Mouse (Mus musculus): ENCODE measurements around the gene Npas1. TPM values are rescaled to one million over a fixed set of nuclear protein-coding genes. Genes with fewer than 3 reads are reported as not detected.

The Npas1 gene
- total RNA-seq, 2 experiments from 2014 or later = 9.9 to 10.0 TPM

GRCm38 (mm10) chr7:16474445-16474844 is 3.1 kb downstream of the Npas1 start:
- DNase-seq (ENCODE audit: low spot score in 2 of 2) = no peak
- intact Hi-C loops (cut with DNase I) = no loop called here

GRCm38 (mm10) chr7:16473847-16474246 is 3.7 kb downstream of the Npas1 start:
- intact Hi-C loops (cut with DNase I) = no loop called here
- no peak for DNase-seq (ENCODE audit: low spot score in 2 of 2)

GRCm38 (mm10) chr7:16472116-16472709 is 5.3 kb downstream of the Npas1 start:
- intact Hi-C loops (cut with DNase I) = no loop called here
- DNase-seq (ENCODE audit: low spot score in 2 of 2) = no peak

GRCm38 (mm10) chr7:16471549-16471948 is 6.0 kb downstream of the Npas1 start:
- intact Hi-C loops (cut with DNase I) = no loop called here
- DNase-seq (ENCODE audit: low spot score in 2 of 2) = no peak

- intact Hi-C loops (cut with DNase I) = no loop called here
- DNase-seq (ENCODE audit: low spot score in 2 of 2) = no peak
Observed at GRCm38 (mm10) chr7:16468115-16468514, 9.4 kb downstream of the Npas1 start.

- intact Hi-C loops (cut with DNase I) = no loop called here
- no peak for DNase-seq (ENCODE audit: low spot score in 2 of 2)
Observed at GRCm38 (mm10) chr7:16466565-16466964, 11.0 kb downstream of the Npas1 start.

- no peak for DNase-seq (ENCODE audit: low spot score in 2 of 2)
- intact Hi-C loops (cut with DNase I) = loop anchor here (2.0 kb wide), 1 partner anchor 153 kb away; no protein-coding TSS in a partner anchor
Observed at GRCm38 (mm10) chr7:16465568-16465967, 12.0 kb downstream of the Npas1 start.

- peak; percentile 56 to 62 for DNase-seq (ENCODE audit: low spot score in 2 of 2)
- intact Hi-C loops (cut with DNase I) = loop anchor here (2.0 kb wide), 1 partner anchor 154 kb away; no protein-coding TSS in a partner anchor
Observed at GRCm38 (mm10) chr7:16465160-16465559, 12.4 kb downstream of the Npas1 start.

GRCm38 (mm10) chr7:16463214-16463613 is 14.3 kb downstream of the Npas1 start:
- intact Hi-C loops (cut with DNase I) = loop anchor here (1.0 kb wide), 1 partner anchor 67 kb away; no protein-coding TSS in a partner anchor
- peak; percentile 76 for DNase-seq (ENCODE audit: low spot score in 2 of 2)

GRCm38 (mm10) chr7:16461705-16462104 is 15.8 kb downstream of the Npas1 start:
- no peak for DNase-seq (ENCODE audit: low spot score in 2 of 2)
- intact Hi-C loops (cut with DNase I) = no loop called here

- intact Hi-C loops (cut with DNase I) = no loop called here
- no peak for DNase-seq (ENCODE audit: low spot score in 2 of 2)
Observed at GRCm38 (mm10) chr7:16461151-16461550, 16.4 kb downstream of the Npas1 start.

GRCm38 (mm10) chr7:16460566-16460965 is 17.0 kb downstream of the Npas1 start:
- no peak for DNase-seq (ENCODE audit: low spot score in 2 of 2)
- intact Hi-C loops (cut with DNase I) = no loop called here

GRCm38 (mm10) chr7:16456289-16456688 is 21.2 kb downstream of the Npas1 start:
- no peak for DNase-seq (ENCODE audit: low spot score in 2 of 2)
- intact Hi-C loops (cut with DNase I) = loop anchor here (10.0 kb wide), 1 partner anchor 161 kb away; no protein-coding TSS in a partner anchor

- no peak for DNase-seq (ENCODE audit: low spot score in 2 of 2)
- intact Hi-C loops (cut with DNase I) = loop anchor here (10.0 kb wide), 1 partner anchor 160 kb away; no protein-coding TSS in a partner anchor
Observed at GRCm38 (mm10) chr7:16455016-16455415, 22.5 kb downstream of the Npas1 start.

GRCm38 (mm10) chr7:16453118-16453711 is 24.3 kb downstream of the Npas1 start:
- intact Hi-C loops (cut with DNase I) = loop anchor here (10.0 kb wide), 1 partner anchor 158 kb away; no protein-coding TSS in a partner anchor
- peak; percentile 59 to 71 for DNase-seq (ENCODE audit: low spot score in 2 of 2)

GRCm38 (mm10) chr7:16452587-16453073 is 24.9 kb downstream of the Npas1 start, which contains the start of gene Tmem160:
TSS of gene Tmem160 (plus strand) at chr7:16452779.
- DNase-seq (ENCODE audit: low spot score in 2 of 2) = peak; percentile 87 to 88
- intact Hi-C loops (cut with DNase I) = loop anchor here (10.0 kb wide), 1 partner anchor 158 kb away; no protein-coding TSS in a partner anchor

GRCm38 (mm10) chr7:16451656-16452055 is 25.9 kb downstream of the Npas1 start:
- no peak for DNase-seq (ENCODE audit: low spot score in 2 of 2)
- intact Hi-C loops (cut with DNase I) = loop anchor here (10.0 kb wide), 1 partner anchor 157 kb away; no protein-coding TSS in a partner anchor

GRCm38 (mm10) chr7:16441241-16441640 is 36.3 kb downstream of the Npas1 start:
- intact Hi-C loops (cut with DNase I) = no loop called here
- DNase-seq (ENCODE audit: low spot score in 2 of 2) = no peak

GRCm38 (mm10) chr7:16435088-16435487 is 42.4 kb downstream of the Npas1 start:
- intact Hi-C loops (cut with DNase I) = no loop called here
- DNase-seq (ENCODE audit: low spot score in 2 of 2) = no peak

- intact Hi-C loops (cut with DNase I) = no loop called here
- DNase-seq (ENCODE audit: low spot score in 2 of 2) = no peak
Observed at GRCm38 (mm10) chr7:16433352-16433971, 44.1 kb downstream of the Npas1 start.

Data from left cerebral cortex, postnatal 36 days (tissue).